Mouse (Mus musculus): ENCODE measurements around the gene Aida. TPM values are rescaled to one million over a fixed set of nuclear protein-coding genes. Genes with fewer than 3 reads are reported as not detected.
A peak's percentile ranks its signal among the peaks of the same experiment; 100 is the strongest.
"Not testable (repeated sequence)": the region's sequence is repeated elsewhere in the genome, so short reads cannot be mapped to it uniquely, and the experiment has no call there.

Gene Aida
- total RNA-seq (2021), result 54.3 and 59.3 TPM in 2 replicates
- long read RNA-seq, full-length matches to known transcripts, result 22 of 23 reads
- long read RNA-seq, partial matches to known transcripts, result 1 of 23 reads
- long read RNA-seq, other reads (novel, unspliced or antisense), result 0 of 23 reads

DNA sequence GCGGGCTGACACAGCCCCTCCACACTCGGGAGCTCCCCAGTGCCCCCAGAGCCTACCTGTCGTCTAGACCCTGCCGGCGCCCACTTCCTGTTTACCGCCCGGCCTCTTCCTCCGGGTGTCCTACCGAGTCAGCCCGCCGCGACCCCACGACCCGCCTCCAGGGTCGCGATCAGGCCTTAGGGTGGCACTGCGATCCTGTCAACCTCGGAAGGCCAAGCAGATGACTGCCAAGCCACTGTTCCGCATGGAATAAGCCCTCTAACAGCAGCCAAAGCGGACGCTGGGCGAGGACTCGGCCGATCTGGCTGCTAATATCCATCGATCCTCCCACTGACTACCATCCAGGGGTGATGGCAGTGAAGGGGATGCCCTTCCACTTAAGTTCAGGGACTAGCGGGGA is at the start of gene Aida:
Aida (plus strand) TSS at position 126 of the 400 bp plus-strand sequence.
- peak; percentile 29 for DNase-seq

DNA sequence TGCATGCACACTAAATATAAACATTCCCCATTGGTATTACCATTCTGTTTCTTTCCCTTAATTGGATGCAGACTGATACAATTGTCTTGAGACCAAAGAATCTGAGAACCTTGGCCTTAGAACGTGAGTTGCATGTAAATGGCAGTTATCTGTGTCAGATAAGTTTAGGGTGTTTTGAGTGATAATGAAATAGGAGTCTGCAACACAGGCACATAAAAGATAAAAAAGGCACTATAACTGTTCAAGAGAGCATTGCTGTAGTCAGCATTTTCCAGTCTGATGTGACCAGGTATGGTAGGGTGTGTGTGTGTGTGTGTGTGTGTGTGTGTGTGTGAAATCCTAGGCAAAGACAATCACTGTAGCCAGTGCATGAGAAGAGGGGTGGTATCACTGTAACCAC is 48.2 kb upstream of the Aida start:
- DNase-seq, result no peak

GRCm38 (mm10) chr1:183250612-183251011 is 45.8 kb upstream of the Aida start:
- no peak for DNase-seq

GRCm38 (mm10) chr1:183251818-183252217 is 44.6 kb upstream of the Aida start:
- DNase-seq, result no peak

DNA sequence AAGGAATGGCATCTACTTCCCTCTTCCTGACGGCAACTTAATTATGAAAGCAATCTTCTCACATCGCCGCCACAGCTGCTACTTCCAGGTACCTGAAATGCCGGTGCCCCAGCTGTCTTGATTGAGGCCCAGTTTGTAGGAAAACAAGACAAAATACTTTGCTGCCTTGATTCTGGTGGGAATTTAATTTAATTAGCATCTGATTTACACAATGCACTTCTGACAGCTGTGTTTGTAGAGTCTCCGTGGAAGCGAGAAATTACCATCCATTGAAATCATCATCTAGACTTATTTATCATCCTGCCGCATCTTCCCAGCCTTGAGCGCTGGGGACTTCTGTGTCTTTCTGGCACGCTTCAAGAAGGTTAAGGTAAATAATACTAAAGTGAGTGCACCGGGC is 43.8 kb upstream of the Aida start:
- DNase-seq, result no peak

DNA sequence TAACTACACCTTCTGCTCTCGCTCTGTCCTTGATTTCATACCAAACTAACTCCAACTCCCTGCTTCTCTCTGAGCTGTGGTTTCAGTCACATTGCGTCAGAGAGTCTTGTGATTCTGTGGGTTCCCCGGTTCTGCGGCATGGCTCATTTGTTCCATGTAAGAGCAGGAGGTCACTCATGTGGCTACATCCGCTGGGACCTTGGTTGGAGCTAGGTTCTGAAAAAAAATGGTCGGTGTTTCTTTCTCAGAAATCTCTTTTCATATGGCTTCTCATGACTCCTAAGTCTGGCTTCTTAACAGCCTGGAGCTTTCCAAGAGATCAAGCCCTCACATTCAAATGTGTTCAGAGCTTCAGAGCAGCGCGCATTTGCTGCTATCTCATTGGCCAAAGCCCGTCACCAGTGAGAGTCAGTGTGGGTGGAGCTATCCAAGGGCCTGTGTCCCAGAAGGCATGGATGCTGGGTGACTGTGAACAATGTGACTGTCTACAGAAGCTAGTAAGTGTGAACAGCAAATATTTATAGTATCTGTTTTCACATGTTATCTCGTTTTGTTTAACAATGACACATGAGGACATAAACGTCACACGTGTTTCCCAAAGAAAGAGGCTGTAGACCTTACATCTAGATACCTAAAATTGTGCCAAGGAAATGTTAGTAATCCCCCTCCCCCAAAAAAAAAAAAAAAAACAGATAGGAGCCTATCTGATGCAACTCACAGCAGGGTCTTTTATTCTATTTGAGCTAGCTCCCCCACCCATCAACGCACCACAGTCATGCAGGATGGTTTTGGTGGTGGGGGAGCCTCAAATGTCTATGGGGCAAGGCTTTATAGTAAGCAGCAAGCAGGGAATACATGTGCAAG is 32.0 kb upstream of the Aida start:
- DNase-seq, result no peak

DNA sequence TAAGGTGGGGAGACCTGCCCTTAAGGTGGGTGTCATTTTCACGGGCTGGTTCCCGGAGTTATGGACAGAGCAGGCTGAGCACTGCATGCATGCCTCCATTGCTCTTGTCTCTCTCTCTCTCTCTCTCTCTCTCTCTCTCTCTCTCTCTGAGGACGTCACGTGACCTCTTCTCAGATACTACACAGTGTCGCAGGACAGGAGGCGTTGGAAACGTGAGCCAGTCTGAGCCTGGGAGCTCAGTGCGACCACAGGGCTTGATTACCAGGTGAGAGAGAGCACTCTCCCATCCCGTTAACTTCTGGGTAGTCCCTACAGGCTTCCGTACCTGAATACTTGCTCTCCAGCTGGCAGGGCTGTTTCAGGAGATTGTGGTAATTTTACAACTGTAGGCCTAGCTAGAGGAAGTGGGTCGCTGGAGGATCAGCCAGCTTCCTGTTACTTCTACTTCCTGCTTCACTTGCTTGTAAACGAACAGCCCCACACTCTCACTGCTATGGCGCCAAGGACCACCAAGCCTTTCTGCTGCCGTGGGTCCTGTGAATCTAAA is 30.4 kb upstream of the Aida start:
- DNase-seq, result no peak

DNA sequence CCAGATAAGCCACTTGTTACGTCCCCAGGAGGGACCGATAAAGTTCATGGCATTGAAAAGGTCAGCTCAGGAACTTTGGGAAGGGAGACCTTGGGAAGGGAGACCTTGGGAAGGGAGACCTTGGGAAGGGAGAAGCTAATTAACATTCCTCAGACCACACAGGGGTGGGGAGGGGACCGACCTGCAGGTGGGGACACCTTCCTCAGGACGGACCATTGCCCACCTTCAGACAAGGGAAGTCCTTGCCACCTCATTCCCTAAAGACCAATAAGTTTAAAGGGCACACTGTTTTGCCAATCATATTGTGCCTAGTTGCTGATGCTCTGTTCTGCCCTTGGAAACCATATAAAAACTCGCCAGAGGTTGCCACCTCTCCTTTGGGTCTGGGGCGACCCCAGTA is 28.7 kb upstream of the Aida start:
- no peak for DNase-seq

DNA sequence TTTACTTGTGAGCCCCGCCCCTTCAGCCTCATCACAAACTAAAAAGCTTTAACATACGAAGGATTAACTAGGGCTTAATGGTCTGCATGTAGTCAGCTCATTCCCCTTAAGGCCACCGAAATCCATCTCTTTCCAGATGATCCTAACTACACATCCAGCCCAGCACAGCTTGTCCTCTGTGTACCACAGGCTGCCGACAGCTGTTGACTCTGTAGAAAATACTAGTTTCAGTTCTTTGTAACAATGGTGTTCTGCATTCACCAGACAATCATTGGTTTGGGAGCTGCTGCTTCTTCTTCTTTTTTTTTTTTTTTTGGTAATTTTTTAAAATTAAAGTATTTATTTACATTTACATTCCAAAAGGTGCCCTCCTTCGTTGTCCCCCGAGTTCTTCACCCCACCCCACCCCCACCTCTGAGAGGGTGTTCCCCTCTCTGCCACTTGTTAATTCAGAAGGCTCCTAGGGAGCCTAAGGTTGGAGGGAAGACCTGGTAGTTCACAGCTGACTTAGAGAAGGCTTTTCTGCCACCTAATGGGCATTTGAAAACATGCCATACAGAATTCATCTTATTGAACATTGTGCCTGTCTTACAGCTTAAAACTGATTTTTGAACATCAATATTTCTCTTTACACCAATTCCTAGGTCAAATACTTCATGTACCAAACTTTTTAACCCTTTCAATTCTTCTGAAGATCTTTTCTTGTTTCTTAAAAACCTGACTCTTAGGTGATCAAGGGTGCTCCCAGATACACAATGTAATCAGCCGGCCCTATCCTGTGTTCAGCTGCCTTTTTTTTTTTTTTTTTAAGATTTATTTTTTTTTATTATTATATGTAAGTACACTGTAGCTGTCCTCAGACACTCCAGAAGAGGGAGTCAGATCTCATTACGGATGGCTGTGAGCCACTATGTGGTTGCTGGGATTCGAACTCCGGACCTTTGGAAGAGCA is 23.2 kb upstream of the Aida start:
- DNase-seq, result no peak

GRCm38 (mm10) chr1:183274385-183274784 is 22.0 kb upstream of the Aida start:
- DNase-seq, result no peak

DNA sequence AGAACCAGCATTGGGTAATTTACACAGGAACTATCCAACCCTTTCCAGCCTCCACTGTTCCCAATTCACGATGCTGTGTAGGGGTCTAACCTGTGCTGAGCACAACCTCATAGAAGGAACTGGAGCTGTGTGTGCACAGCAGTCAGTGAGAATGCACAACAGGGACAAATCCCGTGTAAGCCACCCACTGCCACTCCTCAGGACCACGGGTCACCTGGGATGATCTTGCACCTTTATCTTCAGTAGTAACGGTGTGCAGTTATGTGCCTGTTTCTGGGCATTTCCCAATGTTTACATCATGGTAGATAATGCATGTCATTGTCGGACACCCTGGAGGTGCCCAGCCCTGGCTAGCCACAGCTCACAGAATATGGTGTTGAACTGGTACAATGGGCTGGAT is 20.6 kb upstream of the Aida start:
- no peak for DNase-seq

DNA sequence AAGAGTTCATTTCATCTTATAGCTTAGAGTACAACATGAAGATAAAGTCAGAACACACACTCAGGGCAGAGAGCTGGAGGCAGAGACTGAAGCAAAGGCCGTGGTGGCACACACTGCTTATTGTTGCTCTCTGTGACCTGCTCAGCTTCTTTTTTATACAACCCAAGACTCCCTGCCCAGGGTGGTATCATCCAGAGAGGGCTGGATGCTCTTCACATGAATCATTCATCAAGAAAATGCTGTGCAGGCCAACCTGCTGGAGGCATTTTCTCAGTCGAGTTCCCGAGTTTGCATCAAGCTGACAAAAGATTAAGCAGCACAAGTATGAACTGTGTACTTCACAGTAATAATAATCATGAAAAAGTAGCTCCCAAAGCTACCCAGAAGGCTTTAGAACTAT is 8.0 kb upstream of the Aida start:
- no peak for DNase-seq

- DNase-seq, result no peak
These were observed 6.8 kb upstream of the Aida start for GRCm38 (mm10) chr1:183289576-183289975.

- peak; percentile 98 for DNase-seq
These were observed 540 bp downstream of the Aida start, which contains the start of gene Brox for GRCm38 (mm10) chr1:183296877-183297383. Gene Brox (minus strand): TSS chr1:183297269.

GRCm38 (mm10) chr1:183297473-183297885 is 1.1 kb downstream of the Aida start:
- DNase-seq, result peak; percentile 34

DNA sequence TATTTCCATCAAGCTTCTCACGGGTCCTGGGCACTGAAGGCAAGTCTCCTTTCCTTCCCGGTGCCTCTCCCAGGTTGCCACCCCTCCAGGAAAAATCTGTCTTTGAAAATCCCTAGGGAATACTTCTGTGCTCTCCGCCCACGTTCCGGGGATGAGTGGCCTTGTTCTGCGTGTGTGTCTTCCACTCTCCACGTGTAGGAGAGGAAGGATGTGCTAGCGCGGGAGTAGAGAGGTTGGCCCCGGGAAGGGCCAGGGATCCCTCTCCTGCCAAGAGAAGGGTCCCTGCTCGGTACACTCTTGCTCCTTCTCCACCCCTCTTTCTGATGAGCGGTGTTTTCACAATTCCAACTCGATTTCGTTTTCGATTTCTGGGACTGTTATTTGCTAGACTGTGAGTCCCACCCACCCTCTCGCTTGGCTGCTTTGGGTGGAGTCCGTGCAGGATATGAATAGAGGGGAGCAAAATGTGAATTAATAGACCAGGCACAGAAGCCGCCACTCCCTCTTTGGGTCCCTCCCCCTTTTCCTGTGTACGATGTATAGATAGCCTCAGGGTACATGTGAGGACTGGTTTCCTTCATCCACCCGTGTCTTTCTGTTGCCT is 1.6 kb downstream of the Aida start:
- no peak for DNase-seq

DNA sequence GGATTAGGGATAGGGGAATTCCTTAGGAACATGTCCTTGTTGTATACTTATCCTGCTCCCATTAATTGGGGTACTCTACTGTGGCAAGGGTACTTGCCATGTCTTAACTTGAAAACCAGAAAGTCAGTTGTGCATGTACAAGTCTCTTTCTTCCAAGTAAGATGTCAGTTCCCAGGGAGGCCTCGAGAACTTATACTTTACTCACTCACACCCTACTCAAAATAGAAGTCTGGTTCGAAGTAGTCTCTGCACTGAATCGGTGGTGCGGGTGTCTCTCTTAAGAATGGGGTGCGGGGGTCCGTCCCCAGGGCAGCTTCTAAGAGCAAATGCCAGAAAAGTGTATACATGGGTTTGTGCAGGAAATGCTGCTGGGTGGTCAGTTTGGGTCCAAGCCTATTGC is 2.8 kb downstream of the Aida start:
- peak; percentile 85 for DNase-seq

DNA sequence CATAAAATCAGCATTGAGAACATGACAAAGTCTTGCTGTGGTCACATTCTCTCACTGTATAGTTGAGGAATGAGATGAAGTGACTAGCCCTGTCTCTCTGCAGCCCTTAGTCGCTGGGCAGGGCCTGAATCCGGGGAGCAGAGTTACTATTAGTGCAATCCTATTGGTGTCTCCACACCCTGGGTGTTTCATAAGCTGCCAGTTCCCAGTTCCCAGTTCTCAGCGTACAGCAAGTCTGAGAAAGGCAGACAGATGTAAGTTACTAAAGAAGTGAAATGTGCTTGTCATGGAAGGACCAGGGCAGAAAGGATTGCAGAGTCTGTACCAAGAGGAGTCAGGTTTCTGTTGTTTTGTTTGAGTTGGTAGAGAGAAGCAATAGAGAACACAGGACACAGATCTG is 11.2 kb downstream of the Aida start:
- no peak for DNase-seq

- DNase-seq, result no peak
These were observed 12.1 kb downstream of the Aida start for GRCm38 (mm10) chr1:183308476-183308875.

DNA sequence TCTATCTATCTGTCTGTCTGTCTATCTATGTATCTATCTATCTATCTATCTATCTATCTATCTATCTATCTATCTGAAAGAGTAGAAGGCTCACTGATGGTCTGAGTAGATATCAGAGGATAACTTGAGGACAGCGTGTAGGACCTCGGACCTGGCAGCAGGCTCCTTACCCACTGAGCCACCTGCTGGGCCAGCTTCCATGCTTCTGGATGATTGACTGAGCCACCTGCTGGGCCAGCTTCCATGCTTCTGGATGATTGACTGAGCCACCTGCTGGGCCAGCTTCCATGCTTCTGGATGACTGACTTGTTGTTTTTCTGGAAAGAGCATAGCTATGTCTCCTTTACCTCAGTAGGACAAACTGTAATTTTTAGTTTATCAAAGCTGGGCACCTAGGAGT is 13.2 kb downstream of the Aida start:
- not testable (repeated sequence) for DNase-seq

DNA sequence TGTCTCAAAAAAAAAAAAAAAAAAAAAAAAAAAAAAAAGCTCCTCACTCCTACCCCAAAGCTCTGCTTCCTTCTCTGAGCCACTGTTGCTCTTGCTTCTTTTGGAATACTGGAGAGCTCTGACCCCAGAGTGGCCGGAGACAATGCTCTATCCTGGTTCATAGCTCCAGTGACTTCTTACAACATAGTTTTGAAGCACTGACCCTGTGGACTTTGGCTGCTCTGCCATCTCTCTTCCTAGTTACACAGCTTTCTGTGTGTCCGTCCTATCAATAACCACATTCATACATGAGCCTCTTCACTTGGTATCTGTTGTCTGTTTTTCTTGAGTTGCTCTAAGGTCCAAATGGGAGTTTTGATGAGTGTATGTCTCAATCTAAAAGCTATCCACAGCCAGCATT is 15.7 kb downstream of the Aida start:
- no peak for DNase-seq

- DNase-seq, result no peak
These were observed 19.4 kb downstream of the Aida start for GRCm38 (mm10) chr1:183315783-183316182.

All from adrenal gland, postnatal 25 days (tissue).